Mouse (Mus musculus): ENCODE results near the gene Gast. TPM values are rescaled to one million over a fixed set of nuclear protein-coding genes. Genes with fewer than 3 reads are reported as not detected.
A peak's percentile ranks its signal among the peaks of the same experiment; 100 is the strongest.
"Not testable (repeated sequence)": the region's sequence is repeated elsewhere in the genome, so short reads cannot be mapped to it uniquely, and the experiment has no call there.

The Gast gene
- total RNA-seq, 2 experiments from 2014 or later, result not detected

GRCm38 (mm10) chr11:100320701-100321410, 13.4 kb upstream of the Gast start:
- not testable (repeated sequence) for DNase-seq

- DNase-seq, result not testable (repeated sequence)
These were observed 12.5 kb upstream of the Gast start for GRCm38 (mm10) chr11:100321479-100322305.

DNA sequence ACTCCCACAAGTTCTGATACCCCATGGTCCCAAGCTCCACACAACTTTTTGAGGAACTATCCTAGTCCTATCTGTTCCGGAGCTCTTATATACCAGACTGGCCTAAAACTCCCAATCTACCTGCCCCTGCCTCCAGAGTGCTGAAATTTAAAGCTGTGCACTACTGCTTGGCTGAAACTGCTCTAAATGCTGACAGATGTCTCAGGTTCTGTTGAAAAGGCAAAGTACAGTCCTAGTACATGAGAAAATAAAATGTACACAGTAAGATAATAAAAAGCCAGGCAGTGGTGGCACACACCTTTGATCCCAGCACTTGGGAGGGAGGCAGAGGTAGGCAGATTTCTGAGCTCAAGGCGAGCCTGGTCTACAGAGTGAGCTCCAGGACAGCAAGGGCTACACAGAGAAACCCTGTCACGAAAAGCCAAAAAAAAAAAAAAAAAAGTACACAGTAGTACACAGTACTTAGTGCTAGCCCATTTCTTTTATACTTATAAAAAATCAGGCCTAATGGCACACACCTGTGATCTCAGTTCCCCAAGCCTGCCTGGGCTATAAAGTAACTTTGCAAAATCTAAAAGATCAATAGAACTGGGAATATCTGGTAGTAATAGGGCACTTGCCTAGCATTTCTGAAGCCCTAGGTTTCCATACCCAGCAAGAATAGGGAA, 11.5 kb upstream of the Gast start:
- no peak for DNase-seq

GRCm38 (mm10) chr11:100323578-100323977, 10.6 kb upstream of the Gast start:
- DNase-seq, result peak; percentile 76

DNA sequence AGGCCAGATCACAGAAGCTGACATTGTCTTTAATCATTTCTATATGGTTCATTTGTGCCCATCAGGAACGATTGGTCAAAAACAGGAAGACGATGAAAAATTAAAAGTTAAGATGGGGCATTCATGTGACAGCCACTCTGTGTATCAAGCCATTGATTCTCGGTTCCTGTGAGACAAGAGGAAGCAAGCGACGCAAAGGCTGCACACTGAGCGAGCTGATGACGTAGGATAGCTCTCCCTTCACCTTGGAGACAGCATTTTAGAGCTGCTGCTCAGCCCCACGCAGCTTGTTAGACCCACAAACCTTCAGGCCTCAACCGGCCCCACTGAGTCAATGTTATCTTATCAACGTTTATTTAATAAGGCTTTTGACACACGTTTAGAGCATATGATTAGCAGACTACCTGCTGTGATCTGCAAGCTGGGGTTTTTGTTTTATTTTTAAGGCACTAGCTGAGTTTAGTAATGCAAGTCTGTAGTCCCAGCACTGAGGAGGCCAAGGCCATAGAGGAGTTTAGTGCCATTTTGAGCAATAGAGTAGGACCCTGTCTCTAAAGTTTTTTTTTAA, 9.1 kb upstream of the Gast start:
- DNase-seq, result no peak

- DNase-seq, result no peak
These were observed 6.9 kb upstream of the Gast start for GRCm38 (mm10) chr11:100327316-100327715.

GRCm38 (mm10) chr11:100327761-100328160, 6.4 kb upstream of the Gast start:
- no peak for DNase-seq

DNA sequence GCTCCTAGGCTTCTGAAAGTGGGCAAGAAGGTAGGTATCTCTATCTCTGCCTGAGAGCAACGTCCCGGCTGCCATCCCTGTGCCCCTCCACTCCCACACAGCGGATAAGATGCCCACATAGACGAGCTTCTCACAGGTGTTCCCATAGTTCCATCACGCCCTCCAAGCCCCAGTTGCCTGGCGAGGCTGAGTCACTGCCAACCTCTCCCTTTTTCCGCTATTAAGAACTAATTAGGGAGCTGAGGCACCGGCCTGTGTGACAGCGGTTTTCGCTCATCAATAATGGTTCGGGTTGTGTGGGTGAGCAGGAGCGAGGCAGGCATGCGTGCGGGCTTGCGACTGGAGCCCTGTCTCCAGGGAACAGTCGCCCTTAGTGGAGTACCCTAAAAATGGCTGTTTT, 4.0 kb upstream of the Gast start:
- DNase-seq, result no peak

DNA sequence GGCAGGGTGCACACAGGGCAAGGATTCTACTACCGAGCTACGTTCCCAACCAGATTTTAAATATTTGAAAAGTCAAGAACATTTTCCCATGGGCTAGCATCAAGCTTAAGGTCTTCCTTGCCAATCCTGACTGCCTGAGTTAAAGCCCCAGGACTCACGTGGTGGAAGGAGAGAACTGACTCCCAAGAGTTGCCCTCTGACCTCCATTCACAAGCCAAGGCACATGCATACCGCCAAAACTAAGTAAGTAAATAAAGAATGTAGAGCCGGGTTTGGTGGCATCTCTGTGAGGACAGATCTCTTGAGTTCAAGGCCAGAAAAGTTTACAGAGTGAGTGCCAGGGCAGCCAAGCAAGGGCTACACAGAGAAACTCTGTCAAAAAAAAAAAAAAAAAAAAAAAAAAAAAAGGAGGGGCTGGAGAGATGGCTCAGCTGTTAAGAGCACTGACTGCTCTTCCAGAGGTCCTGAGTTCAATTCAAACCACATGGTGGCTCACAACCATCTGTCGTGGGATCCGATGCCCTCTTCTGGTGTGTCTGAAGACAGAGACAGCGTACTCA, 3.3 kb upstream of the Gast start:
- DNase-seq, result not testable (repeated sequence)

DNA sequence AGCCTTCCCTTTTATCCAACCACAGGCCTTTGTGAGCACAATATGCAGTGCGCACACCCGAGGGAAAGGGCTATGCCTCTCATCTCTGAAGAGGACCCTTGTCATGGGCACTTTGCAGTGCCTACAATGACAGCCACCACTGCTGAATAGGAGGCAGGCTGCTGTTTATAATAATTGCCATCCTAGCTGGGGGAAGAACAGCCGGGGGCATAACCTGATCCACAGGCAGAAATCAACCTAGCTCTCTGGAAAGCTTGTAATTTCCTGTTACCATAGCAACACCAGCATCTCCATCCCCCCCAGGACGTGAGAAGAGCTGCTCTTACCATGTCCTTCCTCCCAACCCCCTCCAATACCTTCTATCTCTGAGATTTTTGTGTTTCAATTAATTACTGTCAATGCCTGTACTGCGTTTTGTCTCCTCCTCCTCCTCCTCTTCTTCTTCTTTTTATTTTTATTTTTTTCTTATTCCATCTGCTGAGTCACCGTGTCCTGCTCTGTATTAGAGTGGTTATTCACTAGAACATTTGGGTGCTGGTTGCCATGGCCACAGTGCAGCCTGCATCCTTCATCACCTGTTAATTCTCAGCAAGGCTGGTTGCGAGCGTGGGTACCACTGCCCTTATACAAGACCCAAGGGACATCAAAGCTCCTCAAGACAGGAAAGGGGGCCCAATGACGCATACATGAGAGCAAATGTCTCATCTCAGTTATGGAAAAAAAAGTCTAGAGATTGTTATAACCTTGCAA, 1.3 kb upstream of the Gast start:
- no peak for DNase-seq

DNA sequence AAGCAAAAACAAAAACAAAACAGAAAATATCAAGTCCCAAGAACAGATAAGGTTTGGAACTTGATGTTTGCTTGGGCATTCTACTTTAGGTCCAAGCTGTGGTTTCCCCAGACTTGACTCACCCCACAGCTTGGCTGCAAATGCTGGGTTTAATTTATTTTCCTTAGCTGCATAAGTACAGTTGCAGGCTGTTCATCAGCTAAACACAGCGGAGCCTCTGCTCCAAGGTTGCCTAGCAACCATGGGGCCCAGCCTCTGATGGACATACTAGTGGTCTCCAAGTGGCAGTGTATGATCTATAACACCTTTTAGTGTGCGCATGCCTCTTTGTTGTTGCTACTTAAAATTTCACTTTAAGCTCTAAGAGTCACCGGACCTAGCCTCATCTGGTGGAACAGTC, 1.5 kb downstream of the Gast start:
- DNase-seq, result no peak

DNA sequence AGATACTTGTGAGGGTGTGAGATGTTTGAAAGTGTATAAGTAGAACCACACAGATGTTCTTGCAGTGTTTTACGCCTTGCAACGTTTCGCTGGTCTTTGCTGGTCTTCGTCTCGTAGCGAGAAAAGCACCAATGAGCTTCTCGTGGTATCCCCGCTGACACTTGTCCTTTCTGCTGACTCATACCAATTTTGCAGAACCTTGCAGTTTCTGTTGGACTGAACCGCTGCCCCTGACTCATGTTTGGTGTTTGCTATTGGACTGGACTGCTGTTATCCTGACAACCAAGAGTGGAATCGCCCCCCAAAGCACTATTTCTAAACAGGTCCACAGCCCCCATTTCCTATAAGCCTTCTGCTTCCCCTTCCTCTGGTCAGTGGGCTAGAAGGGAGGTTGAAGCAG, 10.1 kb downstream of the Gast start:
- DNase-seq, result no peak

DNA sequence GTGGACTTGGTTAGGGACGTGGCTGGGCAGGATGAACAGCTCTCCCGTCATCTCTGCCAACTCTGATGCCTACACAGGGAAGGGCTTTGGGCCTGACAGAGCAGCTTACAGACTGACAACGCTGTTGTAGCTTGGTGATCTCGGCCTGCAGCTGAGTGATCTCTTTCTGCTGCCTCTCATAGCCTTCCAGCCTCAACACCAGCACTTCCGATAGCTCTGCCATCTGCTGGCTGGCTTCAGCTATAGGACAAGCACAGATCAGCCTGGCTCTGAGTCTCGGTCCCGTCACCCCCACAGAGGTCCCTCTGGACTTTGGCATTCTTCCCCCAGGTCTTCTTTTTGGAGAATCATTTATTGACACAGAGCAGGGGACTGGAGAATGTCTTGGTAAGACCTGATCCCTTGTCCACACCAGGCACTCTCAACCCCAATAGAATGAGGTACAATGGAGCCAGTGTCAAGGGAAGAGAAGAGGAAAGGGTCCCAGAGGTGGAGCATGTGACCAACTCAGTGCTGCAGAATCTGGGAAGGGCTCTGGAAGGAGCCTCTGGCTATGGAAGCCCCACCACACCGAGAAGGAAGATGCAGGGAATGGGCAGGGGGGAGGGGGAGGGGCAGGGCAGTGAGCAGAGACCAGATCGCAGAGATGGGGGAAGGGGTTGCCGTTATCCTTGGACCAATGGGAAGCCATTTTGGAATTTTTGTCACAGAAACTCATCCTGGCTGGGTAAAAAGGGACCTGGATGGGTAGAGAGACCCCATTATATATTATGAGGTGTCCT, 18.1 kb downstream of the Gast start:
- DNase-seq, result peak; percentile 47

DNA sequence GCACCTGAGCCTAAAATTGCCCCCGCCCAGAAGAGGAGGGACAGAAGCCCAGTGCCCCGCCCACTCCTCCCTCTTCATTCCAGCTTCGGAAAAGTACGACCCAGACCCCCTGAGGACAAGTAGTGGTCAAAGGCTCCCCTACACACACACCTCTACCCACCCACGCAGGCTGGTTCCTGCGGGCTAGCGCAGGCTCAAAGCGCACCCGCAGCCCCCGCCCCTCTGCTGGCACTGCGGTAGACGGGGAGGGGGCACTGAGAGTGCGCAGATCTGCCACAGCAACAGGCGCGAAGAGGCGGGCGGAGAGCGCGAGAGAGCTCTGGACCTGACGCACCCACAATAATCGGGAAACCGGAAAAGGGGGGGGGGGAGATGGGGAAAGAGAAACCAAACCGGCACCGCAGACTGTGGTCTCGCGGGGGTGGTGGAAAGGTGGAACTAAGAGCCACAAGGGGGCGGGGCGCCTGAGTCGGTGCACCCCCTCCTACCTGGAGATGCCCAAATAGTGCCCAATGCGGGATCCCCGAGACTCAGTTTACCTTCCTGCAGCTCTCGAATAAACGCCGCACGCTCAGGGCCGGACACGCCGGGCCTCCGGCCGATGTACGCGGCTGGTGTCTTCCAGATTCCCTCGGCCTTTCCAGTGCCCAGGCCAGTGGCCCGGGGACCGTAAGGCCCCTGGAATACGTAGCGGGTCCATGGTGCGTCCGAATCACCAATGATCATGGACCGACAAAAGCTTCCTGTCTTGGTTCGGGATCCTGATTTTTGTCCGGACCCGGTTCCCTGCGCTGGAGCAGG, 21.1 kb downstream of the Gast start:
- DNase-seq, result peak; percentile 58

DNA sequence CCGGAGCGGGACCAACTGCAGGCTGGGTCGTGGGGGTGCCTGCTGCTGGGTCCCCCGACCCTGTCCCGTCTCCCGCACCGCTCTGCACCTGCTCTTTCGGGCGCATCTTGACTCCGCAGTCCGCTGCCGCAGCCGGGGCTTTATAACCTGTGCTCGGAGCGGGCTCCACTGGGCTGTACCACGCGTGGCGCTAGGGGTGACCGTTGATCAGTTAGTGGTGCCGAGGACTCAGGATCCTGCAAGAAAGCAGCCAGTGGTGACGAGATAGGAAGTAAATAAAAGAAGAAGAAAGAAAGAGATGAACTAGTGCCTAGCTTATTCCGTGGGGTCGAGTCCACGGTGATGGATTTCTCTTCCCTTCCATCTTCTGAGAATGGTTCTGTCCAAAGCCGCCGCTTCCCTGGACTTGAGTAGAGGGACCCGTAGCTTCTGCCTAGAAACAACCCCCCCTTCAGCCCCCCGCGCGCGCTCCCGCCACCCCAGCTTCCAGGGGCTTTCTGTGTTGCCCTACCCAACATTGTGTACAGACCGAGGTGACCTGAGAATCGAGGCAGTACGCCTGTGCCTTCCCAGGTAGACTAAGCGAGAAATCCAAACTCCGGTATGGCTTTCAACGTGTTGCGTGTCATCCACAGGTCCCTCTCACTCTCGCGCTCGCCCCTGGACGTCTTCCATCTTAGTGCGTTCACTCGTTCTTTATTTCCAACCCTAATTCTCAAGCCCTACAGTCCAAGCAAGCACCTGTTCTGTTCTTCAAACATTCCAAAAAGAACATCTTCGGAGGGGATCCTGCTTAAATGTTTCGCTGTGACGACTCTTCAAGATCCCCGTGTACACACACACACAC, 22.0 kb downstream of the Gast start, which contains the start of gene Hap1:
TSS of gene Hap1 (minus strand) at position 157 of the 847 bp plus-strand sequence.
- peak; percentile 85 for DNase-seq

- DNase-seq, result peak; percentile 26
These were observed 22.6 kb downstream of the Gast start for GRCm38 (mm10) chr11:100356819-100357211.

GRCm38 (mm10) chr11:100357408-100357807, 23.2 kb downstream of the Gast start:
- no peak for DNase-seq

DNA sequence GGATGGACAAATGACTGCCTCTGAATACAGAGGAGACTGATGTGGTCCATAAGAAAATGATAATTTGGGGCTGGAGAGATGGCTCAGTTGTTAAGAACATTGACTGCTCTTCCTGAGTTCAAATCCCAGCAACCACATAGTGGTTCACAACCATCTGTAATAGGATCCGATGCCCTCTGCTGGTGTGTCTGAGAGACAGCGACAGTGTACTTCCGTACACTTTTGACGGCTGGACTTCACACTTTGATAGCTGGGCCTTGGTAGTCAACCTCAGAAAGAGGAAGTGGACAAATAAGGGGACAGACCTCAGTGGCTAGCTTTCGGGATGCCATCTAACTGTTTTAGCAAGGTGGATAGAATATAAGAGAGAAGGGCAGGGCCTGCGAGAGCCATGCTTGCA, 26.0 kb downstream of the Gast start:
- no peak for DNase-seq

GRCm38 (mm10) chr11:100361059-100361458, 26.9 kb downstream of the Gast start:
- DNase-seq, result not testable (repeated sequence)

Measured in adrenal gland, postnatal 10 days (tissue).